Mouse (Mus musculus) lung, embryonic 15.5 days (tissue): ENCODE data around the gene Ints1. TPM values are rescaled to one million over a fixed set of nuclear protein-coding genes. Genes with fewer than 3 reads are reported as not detected.

Experiments
- ATAC-seq: fragments of 200-750 bp; cut with Nextera tagmentation; 2 replicates; pipeline ENCODE4 v1.8.0; 2017; ENCODE audit warnings: moderate number of reproducible peaks, borderline replicate concordance; ENCODE audit not compliant: low FRiP score, low TSS enrichment; ENCODE audit errors: extremely low read depth
- H3K27ac ChIP-seq: fragments of 300-500 bp; sonication (generic); 2 replicates; pipeline ENCODE4 v1.5.1; 2015; ENCODE audit warnings: moderate library complexity, mild to moderate bottlenecking, inconsistent platforms
- H3K27me3 ChIP-seq: fragments of 300-500 bp; sonication (generic); 2 replicates; pipeline ENCODE4 v1.6.1; 2015; ENCODE audit warnings: inconsistent platforms
- H3K36me3 ChIP-seq: fragments of 300-500 bp; sonication (generic); 2 replicates; pipeline ENCODE4 v1.6.1; 2015; ENCODE audit warnings: inconsistent platforms
- H3K4me1 ChIP-seq: fragments of 300-500 bp; sonication (generic); 2 replicates; pipeline ENCODE4 v1.6.1; 2015; ENCODE audit warnings: inconsistent platforms
- H3K4me2 ChIP-seq: fragments of 300-500 bp; sonication (generic); 2 replicates; pipeline ENCODE4 v1.6.1; 2015; ENCODE audit warnings: inconsistent platforms, mild to moderate bottlenecking, moderate library complexity
- H3K4me3 ChIP-seq: fragments of 300-500 bp; sonication (generic); 2 replicates; pipeline ENCODE4 v1.5.1; 2015; ENCODE audit warnings: mild to moderate bottlenecking, inconsistent platforms
- H3K9ac ChIP-seq: fragments of 300-500 bp; sonication (generic); 2 replicates; pipeline ENCODE4 v1.6.1; 2015; ENCODE audit warnings: inconsistent platforms
- H3K9me3 ChIP-seq: fragments of 300-500 bp; sonication (generic); 2 replicates; pipeline ENCODE4 v1.6.1; 2016; ENCODE audit warnings: inconsistent platforms
- WGBS: fragments of 180-500 bp; shearing (Covaris S2); methylation state at CpG from one replicate; pipeline ENCODE4 v1.1.7; 2015; 5-methylcytosine and 5-hydroxymethylcytosine counted together
- polyA plus RNA-seq: library from polyadenylated mRNA; unstranded; fragments of >200 nt; fragmentation: Nextera tagmentation; extraction: Ambion mirVana; gene quantifications from 2 replicates; pipeline ENCODE4 v1.2.1, GENCODE M21; 2015

Gene Ints1
- polyA plus RNA-seq, 1 experiment from 2014 or later: 22.8 TPM

GRCm38 (mm10) chr5:139726186-139726585 lies 49.3 kb downstream of the Ints1 start:
- no peak for ATAC-seq
- 87% methylated on average over 3 of the region's 3 CpGs for WGBS
- no peak overlapping the region for H3K9ac ChIP-seq
- H3K9me3 ChIP-seq: no peaks in the 10 kb centered on the region
- H3K4me2 ChIP-seq: no peak overlapping the region
- H3K27me3 ChIP-seq: no peaks in the 10 kb centered on the region
- no peaks in the 10 kb centered on the region for H3K36me3 ChIP-seq
- H3K4me3 ChIP-seq: no peak overlapping the region
- peaks cover 21% of the 10 kb centered on the region for H3K4me1 ChIP-seq
- no peak overlapping the region for H3K27ac ChIP-seq

- Histone ChIP-seq H3K27ac (no peak overlapping the region), H3K36me3 (no peaks in the 10 kb centered on the region), H3K27me3 (no peaks in the 10 kb centered on the region), H3K9ac (no peak overlapping the region), H3K9me3 (no peaks in the 10 kb centered on the region), H3K4me2 (no peak overlapping the region), H3K4me1 (peaks cover 11% of the 10 kb centered on the region; the same call in 1 of the 2 replicates), H3K4me3 (no peak overlapping the region)
- 42% methylated on average over 10 of the region's 10 CpGs for WGBS
- ATAC-seq: no peak
Observed at GRCm38 (mm10) chr5:139724336-139725116, 50.9 kb downstream of the Ints1 start.

- Histone ChIP-seq H3K4me3 (no peak overlapping the region), H3K27me3 (no peaks in the 10 kb centered on the region), H3K9me3 (no peaks in the 10 kb centered on the region), H3K9ac (no peak overlapping the region), H3K4me2 (no peak overlapping the region), H3K36me3 (no peaks in the 10 kb centered on the region), H3K27ac (no peak overlapping the region), H3K4me1 (peaks cover 17% of the 10 kb centered on the region; the same call in 1 of the 2 replicates)
- WGBS: 62% methylated on average over 9 of the region's 9 CpGs
- no peak for ATAC-seq
Observed at GRCm38 (mm10) chr5:139723113-139723512, 52.4 kb downstream of the Ints1 start.

DNA sequence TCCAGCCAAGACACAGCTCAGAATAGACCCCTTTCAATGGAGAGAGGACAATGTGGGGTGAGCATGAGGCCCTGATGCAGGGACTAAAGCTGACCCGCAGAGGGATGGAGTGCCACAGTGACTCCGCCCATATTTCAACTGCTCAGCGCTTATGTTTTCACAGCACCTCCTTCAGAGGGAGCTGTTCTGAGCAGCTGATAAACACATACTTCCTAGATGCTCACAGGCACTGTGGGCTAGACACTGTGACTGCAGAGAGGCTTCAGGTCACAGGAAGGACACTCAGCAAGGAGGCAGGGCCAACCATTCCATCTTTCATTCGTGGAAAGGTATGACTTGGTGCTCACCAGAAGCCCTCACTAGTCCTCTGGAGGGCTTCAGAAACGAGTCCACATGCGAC lies 52.8 kb downstream of the Ints1 start:
- H3K4me1 ChIP-seq: peaks cover 17% of the 10 kb centered on the region; the same call in 1 of the 2 replicates
- 54% methylated on average over 6 of the region's 6 CpGs for WGBS
- no peak overlapping the region for H3K4me2 ChIP-seq
- H3K9me3 ChIP-seq: no peaks in the 10 kb centered on the region
- no peak overlapping the region for H3K27ac ChIP-seq
- H3K4me3 ChIP-seq: no peak overlapping the region
- no peak overlapping the region for H3K9ac ChIP-seq
- no peak for ATAC-seq
- no peaks in the 10 kb centered on the region for H3K27me3 ChIP-seq
- H3K36me3 ChIP-seq: no peaks in the 10 kb centered on the region

- no peak overlapping the region for H3K4me2 ChIP-seq
- ATAC-seq: no peak
- no peak overlapping the region for H3K4me3 ChIP-seq
- H3K36me3 ChIP-seq: no peaks in the 10 kb centered on the region
- peak overlapping the region; percentile 29; the same call in 1 of the 2 replicates for H3K27ac ChIP-seq
- WGBS: 72% methylated on average over 7 of the region's 7 CpGs
- H3K27me3 ChIP-seq: no peaks in the 10 kb centered on the region
- H3K9ac ChIP-seq: no peak overlapping the region
- 0 out of 2 replicates have a peak, but pooled peaks cover 6% of the 10 kb centered on the region for H3K4me1 ChIP-seq
- H3K9me3 ChIP-seq: no peaks in the 10 kb centered on the region
Observed at GRCm38 (mm10) chr5:139718949-139719348, 56.5 kb downstream of the Ints1 start.

- Histone ChIP-seq H3K27ac (peak overlapping the region; percentile 29; the same call in 1 of the 2 replicates), H3K4me1 (0 out of 2 replicates have a peak, but pooled peaks cover 6% of the 10 kb centered on the region), H3K4me2 (no peak overlapping the region), H3K36me3 (no peaks in the 10 kb centered on the region), H3K9me3 (no peaks in the 10 kb centered on the region), H3K9ac (no peak overlapping the region), H3K4me3 (no peak overlapping the region), H3K27me3 (no peaks in the 10 kb centered on the region)
- WGBS: 49% methylated on average over 6 of the region's 6 CpGs
- peak; percentile 15; the same call in 1 of the 2 replicates for ATAC-seq
Observed at GRCm38 (mm10) chr5:139718540-139718939, 56.9 kb downstream of the Ints1 start.

DNA sequence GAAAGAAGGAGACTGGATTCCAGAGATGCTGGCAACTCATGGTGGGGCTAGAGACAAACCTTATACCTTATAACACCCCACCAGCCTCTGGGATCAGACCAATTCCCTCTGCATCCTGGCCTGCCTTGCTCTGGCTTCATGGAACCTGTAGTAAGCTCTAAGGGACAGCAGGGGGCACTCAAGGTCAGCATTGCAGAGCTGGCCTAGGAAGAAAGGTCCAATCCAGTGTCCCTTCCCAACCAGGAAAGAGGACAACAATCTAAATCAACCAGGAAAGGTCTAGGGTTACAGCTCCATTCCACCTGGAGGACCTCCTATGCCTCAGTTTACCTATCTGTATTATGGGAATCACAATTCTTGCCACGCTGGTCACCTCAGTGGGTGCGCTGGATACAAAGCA lies 57.8 kb downstream of the Ints1 start:
- 0 out of 2 replicates have a peak, but pooled peaks cover 6% of the 10 kb centered on the region for H3K4me1 ChIP-seq
- 93% methylated on average over 2 of the region's 2 CpGs for WGBS
- ATAC-seq: no peak
- no peaks in the 10 kb centered on the region for H3K27me3 ChIP-seq
- no peak overlapping the region for H3K27ac ChIP-seq
- H3K4me3 ChIP-seq: no peak overlapping the region
- H3K9ac ChIP-seq: no peak overlapping the region
- H3K9me3 ChIP-seq: no peaks in the 10 kb centered on the region
- H3K36me3 ChIP-seq: no peaks in the 10 kb centered on the region
- H3K4me2 ChIP-seq: no peak overlapping the region

DNA sequence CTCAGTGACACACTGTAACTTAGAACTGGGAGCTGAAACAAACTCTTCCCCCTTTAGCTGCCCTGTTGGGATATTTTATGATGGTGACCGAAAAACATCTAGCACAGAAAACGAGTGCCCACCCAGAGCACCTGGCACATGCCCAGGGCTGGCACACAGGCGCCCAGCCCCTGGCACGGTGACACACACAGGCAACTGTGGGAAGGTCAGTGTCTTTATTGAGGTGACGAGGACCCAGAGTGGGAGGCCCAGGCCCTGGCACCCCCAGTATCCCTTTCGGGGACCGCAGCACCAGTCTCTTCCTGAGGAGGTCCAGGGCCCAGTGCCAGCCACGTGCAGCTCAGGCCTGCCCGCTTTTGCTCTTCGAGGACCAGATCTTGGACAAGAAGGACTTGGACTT lies 69.0 kb downstream of the Ints1 start:
- Histone ChIP-seq H3K36me3 (no peaks in the 10 kb centered on the region), H3K4me2 (no peak overlapping the region), H3K4me1 (no peaks in the 10 kb centered on the region), H3K9ac (no peak overlapping the region), H3K9me3 (no peaks in the 10 kb centered on the region), H3K27me3 (no peaks in the 10 kb centered on the region), H3K4me3 (no peak overlapping the region), H3K27ac (no peak overlapping the region)
- ATAC-seq: no peak
- 92% methylated on average over 10 of the region's 10 CpGs for WGBS

GRCm38 (mm10) chr5:139702905-139703304 lies 72.6 kb downstream of the Ints1 start:
- H3K9ac ChIP-seq: no peak overlapping the region
- no peak overlapping the region for H3K27ac ChIP-seq
- peak; percentile 53; the same call in 1 of the 2 replicates for ATAC-seq
- no peak overlapping the region for H3K4me3 ChIP-seq
- no peaks in the 10 kb centered on the region for H3K4me1 ChIP-seq
- no peaks in the 10 kb centered on the region for H3K36me3 ChIP-seq
- 61% methylated on average over 2 of the region's 2 CpGs for WGBS
- no peaks in the 10 kb centered on the region for H3K9me3 ChIP-seq
- H3K4me2 ChIP-seq: no peak overlapping the region
- H3K27me3 ChIP-seq: no peaks in the 10 kb centered on the region

DNA sequence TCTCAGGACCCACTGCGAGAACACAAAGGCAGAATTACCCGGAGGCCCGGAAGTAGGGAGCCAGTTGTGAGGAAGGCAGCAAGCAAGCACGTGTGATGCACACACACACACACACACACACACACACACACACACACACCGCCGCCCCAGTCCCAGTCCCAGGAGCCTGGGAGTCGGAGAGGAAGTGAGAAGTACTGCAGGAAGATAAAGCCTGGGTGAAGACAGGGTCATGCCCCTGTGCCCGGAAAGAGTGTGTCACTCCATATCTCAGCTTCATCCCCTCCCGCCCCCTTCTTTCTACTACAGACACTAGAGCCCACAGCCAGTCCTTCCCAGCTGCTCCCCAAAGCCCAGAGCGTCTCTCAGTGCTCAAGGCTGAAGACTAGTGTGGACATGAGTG lies 73.2 kb downstream of the Ints1 start:
- H3K4me1 ChIP-seq: no peaks in the 10 kb centered on the region
- H3K27ac ChIP-seq: no peak overlapping the region
- WGBS: 35% methylated on average over 10 of the region's 10 CpGs
- no peak overlapping the region for H3K4me3 ChIP-seq
- H3K36me3 ChIP-seq: no peaks in the 10 kb centered on the region
- H3K9ac ChIP-seq: no peak overlapping the region
- H3K9me3 ChIP-seq: no peaks in the 10 kb centered on the region
- H3K27me3 ChIP-seq: no peaks in the 10 kb centered on the region
- ATAC-seq: no peak
- no peak overlapping the region for H3K4me2 ChIP-seq
